Mouse (Mus musculus): ENCODE measurements around the gene Cyp24a1.

Gene Cyp24a1

DNA sequence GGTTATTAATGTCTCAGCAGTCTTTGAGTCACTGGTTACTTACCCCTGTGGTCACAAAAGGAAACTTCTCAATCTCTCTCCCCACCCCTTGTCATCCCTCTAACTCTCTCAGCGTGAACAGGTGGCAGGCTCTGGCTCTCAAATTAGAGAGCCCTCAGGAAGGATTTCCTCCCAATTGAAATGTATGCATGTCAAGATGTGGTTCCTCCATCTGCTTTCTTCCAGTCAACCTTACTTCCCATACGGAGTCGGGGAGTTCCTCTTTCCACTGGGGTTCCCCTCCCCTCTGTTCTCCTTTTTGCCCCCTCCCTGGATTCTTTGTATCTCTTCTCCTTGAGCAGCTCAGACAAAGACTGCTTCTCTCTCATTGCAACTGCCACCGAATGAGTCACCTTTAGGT, 60.7 kb downstream of the Cyp24a1 start:
- no peak for DNase-seq

Data from cerebellum, postnatal 36 days (tissue).